Mouse (Mus musculus) cerebellum, adult 9-10 months (tissue): ENCODE data around the gene Adam1a.
"Not testable (repeated sequence)": the region's sequence is repeated elsewhere in the genome, so short reads cannot be mapped to it uniquely, and the experiment has no call there.

Source experiments
- DNase-seq: peaks from one replicate; pipeline ENCODE4 v3.0.0; 2022

Adam1a gene

DNA sequence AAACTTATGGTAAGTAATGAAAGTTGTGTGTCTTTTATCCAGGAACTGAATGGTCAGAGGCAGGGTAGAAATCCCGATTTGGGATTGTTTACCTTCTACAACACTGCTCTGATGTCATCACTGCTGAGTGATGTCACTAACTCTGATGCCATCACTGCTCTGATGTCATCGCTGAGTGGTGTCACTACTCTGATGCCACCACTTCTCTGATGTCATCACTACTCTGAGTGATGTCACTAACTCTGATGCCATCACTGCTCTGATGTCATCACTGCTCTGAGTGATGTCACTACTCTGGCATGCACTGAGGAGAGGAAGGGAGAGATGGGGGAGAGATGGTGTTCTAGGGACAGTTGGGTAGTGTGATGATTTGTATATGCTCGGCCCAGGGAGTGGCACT, 17.2 kb upstream of the Adam1a start:
- no peak for DNase-seq

DNA sequence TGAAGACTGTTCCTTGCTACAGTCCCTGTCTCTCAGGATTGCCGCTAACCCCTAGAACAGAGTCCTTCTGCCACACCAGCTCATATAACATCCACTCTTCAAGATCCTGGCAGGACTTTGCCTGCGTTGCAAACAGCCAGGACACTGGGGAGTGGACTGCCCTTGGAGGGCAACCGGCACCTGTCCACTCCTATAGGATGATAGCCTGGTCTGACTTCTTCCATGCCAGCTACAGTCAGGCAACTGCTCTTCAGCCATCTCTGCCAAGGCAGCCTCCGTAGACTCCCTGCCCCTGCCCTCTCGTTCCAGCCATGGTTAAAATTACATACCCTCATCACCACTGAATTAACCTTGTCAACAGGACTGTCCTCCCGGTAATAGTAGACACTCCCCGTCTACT, 3.9 kb upstream of the Adam1a start:
- no peak for DNase-seq

DNA sequence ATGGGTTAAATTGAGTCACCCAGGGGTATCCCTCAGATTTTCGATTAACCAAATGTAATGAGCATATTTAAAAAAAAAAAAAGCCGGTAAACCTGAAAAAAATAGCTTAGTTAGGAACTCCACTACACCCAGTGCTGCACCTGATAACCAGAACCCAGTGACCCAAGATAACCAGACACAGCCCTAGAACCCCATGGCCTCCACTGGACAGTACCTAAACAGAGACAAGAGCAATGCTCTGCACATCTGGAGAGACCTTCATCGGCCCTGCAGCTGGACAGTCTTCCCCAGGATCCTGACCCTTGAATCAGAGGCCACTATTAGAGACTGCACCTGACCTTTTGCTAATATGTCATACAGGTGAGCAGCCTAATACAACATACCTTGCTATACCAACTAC, 1.8 kb upstream of the Adam1a start:
- peak; percentile 15 for DNase-seq

DNA sequence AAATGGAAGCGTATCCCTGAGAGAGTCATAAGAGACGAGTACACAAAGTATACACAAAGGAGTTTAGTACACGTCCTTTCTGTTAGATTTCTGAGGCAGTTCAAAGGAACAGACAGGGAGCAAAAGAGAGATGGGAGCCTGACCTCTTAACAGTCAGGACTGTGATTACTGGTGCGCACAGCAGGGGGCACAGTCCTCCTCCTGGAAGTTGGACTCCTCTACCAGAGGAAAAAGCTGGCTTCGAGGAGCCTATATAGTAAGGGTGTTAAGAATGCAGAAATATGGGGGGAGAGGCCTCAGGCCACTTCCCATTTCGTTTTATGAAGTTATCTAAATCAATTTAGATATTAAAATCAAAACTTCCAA, 1.2 kb upstream of the Adam1a start:
- peak; percentile 48 for DNase-seq

DNA sequence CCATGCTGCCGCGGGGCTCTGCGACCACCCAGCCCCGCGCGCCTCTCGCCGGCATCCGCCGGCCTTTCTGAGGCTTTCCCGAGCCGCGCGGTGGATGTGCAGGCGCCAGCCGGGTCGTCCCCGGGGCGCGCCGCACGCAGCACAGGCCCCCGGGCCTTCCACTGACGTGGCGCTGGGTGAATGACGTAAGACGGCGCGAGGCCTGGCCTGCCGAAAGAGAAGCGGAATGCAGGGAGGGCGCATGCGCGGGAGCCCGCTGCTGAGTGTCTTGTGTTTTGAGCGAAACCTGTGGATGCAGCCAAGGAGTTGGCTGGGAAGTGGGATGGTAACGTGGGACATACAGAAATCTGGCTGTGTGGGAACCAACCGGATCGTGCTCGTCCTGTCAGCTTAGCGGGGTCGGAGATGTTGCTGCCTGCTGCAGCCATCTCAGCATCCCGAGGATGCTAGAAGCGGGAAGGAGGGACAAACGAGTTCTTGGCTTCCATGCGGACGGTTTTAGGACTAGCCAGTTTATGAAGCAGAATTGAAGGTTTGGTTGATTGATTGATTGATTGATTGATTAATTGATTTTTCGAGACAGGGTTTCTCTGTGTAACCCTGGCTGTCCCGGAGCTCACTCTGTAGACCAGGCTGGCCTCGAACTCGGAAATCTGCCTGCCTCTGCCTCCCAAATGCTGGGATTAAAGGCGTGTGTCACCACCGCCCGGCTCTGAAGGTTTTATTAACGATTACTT, 679 bp upstream of the Adam1a start, which contains the start of gene Mapkapk5:
TSS of gene Mapkapk5 (minus strand) at position 113 of the 737 bp plus-strand sequence.
- DNase-seq = peak; percentile 97

DNA sequence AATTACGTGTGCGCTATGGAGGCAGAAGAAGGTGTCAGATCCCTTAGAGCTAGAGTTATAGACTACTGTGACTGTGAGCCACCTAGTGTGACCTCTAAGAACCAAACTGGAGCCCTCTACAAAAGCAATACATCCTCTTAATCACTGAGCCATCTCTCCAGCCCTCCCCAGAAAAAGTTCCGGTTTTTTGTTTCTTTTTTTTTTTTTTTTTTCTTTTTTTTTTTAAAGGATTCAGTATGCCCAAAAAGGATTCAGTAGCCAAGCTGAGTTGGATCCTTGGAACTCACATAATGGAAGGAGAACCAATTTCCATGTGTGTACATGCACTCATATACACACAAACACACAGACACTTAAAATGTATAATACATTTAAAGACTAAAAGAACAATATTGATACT, 1.9 kb downstream of the Adam1a start:
- no peak for DNase-seq

DNA sequence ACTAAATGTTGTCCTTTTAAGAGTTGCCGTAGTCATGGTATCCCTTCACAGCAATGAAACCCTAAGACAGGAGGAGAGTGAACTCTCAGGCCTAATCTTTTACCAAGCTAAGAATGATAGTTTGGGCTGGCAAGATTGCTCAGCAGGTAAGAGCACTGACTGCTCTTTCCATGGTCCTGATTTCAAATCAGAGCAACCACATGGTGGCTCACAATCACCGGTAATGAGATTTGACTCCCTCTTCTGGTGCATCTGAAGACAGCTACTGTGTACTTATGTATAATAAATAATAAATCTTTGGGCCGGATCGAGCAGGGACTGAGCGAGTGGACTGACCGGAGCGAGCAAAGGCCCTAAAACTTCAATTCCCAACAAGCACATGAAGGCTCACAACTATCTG, 4.0 kb downstream of the Adam1a start:
- no peak for DNase-seq

DNA sequence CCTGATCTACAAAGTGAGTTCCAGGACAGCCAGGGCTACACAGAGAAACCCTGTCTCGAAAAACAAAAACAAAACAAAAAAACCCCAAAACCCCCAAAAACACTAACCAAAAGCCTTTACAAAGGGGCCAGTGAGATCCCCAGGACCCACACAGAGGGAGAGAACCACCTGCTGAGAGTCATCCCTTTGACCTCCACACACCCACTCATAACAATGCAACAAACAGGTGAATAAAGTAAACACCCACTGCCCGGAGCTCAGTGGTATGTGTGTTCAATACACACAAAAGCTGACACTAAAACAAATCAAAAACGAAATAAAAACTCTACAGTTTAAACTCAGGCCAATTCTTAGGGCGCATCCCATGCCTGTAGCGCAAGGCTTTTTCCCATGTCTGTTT, 5.2 kb downstream of the Adam1a start:
- no peak for DNase-seq

DNA sequence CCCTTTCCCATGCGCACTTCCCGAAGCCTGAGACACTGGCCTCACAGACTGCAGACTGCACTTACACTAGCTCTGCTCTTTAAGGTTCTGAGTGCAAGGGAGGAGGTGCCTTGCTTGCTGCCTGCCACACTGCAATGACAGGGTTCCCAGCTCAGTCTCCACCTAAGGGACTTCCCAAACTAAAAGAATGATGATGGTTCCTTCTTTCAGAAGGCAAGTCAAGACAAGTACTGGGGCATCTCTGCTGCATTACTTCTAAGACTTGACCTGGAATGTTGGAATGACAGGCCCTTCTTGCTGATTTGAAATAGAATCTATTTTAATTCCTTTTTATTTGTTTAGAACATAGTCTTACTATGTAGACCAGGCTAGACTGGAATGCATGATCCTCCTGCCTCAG, 7.7 kb downstream of the Adam1a start:
- DNase-seq = no peak

DNA sequence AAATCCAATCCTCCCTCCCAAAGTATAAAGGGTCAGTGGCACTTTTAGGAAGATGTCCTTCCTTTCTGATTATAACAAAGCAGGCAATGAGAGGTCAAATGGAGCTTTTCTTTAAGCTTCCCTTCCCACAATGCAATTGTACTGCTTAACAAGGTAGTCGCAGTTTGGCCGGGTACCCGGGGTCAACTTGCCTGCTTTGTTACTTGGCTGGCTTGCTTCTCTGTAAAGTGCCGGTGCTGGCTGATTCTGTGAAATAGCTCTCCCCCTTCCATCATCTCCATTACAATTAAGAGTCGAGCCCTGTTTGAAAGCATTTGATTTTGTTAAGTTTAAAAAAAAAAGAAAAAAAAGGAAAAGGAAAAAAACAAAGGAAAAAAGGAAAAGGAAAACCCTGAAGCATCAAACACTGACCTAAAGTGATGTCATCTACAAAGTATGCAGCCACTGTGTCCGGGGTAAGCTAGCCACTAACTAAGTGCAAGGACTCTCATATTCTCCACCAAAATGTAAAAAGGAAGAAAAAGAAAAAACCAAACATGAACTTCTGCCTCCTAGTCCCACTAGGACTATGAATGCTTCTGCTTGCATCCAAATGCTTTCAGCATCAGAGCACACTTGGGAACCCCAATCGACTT, 8.2 kb downstream of the Adam1a start:
- DNase-seq = no peak

DNA sequence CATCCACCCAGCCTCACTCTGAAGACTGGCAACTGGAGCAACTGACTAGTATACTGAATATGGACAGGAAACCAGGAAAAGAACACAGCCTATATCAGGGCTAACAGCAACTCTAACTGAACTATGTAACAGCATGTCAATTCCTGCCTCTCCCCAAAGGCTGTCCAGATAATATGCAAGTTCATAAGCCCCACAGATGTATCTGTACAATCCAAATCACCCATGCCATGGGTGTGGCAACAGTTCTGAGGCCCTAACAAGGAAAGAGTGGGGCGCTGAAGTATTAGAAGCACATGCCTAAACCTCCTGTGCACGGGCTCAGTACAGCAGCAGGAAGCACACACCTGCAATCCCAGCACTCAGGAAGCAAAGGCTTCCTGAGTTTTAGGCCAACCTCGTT, 10.2 kb downstream of the Adam1a start:
- no peak for DNase-seq

DNA sequence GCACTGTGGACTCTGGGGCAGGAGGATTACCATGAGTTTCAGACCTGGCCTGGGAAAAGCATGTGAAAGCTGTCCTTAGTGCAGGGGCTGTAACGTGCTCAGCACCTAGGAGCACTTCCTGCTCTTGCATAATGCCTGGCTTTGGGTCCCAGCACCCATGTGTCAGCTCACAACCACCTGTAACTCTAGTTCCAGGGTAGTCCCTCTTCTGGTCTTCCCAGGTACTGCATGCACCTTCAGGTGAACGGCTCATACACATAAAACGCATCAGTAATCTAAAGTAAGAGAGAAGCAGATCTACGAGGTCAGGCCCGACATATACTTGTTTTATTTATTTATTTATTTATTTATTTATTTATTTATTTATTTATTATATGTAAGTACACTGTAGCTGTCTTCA, 10.8 kb downstream of the Adam1a start:
- DNase-seq = peak; percentile 22

DNA sequence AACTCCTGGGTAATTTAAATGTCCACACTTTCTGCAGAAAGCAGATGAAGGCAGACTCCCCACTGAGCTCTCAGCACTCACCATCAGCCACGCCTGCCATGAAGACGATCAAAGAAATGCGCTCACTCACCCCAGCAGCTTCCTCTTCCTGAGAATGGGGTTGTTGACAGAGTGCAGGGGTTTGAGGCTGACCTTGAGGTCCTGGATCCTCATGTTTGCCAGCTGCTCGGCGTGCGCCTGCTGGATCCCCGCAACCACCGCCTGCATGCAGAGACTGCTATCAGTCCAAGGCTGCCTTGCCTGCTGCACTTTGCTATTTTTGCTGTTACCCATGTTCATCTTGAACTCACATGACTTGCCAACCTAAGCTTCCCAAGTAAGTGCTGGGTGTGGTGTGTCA, 18.3 kb downstream of the Adam1a start:
- DNase-seq = no peak

DNA sequence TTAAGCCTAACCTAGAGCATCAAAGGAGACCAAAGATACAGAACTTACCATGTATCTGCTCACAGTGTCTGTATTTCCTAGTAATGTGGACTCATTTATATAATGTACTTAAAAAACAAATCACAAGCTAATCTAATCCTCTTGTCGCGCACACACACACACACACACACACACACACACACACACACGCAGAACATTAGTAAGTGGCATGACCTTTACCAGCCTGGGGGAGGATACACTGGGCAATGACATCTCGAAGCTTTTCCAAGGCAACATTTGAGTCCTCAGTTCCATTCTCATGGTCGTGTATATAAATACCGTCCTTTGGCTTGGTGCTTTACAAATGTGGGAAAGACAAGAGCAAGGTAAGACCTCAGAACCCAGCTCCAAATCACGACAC, 18.8 kb downstream of the Adam1a start:
- no peak for DNase-seq

DNA sequence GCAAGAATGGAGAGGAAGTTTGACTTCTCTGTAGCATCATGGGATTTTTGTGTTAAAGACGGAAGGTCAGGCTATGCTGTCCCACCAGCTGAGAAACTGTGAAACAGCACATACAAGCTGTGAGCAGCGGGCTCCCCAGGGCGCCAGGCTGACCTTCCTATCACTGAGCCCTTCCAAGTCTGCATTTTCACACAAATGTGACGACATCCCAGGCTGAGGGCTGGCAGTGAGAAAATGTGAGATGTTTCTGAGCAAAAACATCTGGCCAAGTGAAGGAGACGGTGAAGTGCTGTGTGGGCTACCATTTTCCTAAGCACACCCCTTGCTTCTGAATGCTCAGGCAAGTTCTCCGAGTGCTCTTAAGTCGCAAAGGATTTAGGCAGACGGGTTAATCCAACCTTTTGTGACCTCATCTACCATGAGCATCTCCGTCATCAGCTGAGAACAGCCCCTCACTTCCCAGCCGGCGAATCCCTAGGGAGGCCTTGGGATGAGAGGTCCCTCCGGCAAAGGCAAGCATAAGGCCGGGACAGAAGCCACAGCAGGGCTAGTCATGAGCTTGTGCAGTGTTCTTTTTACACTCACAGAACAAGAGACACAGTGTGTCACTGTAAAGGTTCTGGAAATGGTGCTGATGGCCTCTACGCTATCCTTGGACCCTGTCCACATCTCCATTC, 19.4 kb downstream of the Adam1a start:
- no peak for DNase-seq

DNA sequence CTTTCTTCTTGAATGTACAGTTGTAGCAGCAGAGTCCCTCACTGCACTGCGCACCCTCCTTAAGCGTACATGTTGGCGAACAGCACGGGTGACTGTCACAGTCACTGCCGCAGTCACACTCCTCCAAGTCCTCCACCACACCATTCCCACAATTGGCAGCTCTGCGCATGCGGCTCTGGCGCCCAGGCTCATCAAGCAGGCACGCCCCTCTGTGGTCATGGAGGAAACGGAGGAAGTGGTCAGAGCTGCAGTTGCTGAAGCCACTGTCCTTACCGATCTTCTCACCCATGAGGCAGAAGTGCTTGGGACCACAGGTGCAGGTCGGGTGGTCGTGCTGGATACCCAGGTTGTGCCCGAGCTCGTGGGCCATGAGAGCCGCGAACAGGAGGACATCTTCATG, 25.5 kb downstream of the Adam1a start:
- not testable (repeated sequence) for DNase-seq

DNA sequence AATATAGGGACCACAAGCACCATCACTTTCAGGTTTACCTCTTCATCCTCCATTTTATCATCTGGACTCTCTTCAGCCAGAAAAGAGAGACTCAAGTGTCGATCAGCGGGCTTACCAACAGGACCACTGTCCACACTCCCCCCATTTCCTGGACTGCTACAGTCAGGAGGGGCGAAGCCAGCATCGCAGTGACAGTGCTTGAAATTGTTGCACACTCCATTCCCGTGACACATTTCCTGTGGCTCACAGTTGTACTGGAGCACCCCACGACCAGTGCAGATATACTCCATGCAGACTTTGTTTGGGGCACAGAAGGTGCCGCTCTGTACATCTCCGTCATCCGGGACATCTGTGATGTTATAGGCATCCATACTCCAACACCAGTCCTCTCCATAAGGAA, 26.3 kb downstream of the Adam1a start:
- DNase-seq = no peak

DNA sequence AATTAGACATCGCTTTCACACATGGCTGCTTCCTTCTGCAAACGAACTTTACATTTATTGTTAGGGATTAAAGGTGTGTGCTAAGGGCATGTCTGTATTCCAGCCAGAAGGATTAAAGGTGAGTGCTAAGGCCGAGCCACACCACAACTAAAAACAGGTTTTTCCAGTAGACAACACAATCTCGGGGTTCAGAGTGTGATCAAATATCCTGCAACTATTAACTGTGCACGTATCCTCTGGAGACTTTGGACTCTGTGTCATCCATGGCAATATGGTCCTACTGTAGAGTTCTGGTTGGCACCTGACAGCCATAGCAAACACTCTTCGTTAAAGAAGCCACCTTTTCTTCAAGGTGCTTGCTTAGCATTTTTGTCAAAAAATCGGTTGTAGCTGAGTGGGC, 35.3 kb downstream of the Adam1a start:
- no peak for DNase-seq

DNA sequence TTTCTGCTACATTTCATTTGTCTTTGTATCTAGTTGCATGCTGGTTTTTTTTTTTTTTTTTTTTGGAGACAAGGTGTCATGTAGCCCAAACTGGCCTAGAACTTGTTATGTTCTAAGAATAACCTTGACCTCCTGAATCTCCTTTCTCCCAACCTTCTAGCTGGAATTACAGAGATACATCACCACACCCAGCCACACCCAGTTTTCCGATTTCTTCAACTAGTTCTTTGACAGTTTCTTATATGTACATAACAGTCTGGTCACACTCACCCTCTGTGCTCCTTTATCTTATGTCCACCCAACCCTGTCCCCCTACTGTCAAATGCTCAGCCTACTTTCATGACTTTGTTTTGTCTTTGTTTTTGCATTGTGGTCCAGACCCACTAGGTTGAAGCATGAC, 38.4 kb downstream of the Adam1a start:
- no peak for DNase-seq

DNA sequence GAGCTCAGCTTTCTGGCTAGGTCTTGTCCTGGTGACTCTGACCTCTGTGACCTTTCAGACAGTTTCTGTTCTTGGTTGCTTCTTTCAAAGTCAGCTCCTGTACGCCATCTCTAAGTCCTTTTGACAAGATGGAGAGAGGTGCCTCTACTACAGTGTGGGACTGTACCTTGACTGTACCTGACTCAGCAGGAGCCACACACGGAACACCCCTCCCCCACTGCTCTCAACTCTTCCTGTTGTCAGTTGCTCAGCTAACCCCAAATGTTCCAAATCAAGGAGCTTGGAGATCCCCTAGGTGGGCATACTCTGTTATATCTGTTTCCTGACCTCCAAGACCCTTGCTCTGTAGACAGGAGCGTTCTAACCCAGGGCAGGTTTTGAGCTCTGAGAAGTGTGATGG, 42.1 kb downstream of the Adam1a start, which contains the start of gene Adam1b:
TSS of gene Adam1b (minus strand) at position 205 of the 400 bp plus-strand sequence.
- DNase-seq = no peak

DNA sequence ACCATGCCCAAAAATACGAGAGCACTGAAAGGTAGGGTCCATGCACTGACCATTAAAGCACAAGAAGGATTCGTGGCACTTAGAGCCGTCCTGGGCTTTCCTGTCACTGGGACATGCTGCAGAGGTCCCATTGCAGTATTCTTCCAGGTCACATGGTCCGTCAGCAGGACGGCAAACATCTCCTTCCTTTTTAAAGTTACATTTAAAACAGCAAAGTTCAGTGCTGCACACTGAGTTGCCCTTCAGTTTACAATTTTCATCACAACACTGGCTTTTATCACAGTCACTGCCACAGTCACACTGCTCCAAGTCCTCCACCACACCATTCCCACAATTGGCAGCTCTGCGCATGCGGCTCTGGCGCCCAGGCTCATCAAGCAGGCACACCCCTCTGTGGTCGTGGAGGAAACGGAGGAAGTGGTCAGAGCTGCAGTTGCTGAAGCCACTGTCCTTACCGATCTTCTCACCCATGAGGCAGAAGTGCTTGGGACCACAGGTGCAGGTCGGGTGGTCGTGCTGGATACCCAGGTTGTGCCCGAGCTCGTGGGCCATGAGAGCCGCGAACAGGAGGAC, 43.8 kb downstream of the Adam1a start:
- DNase-seq = not testable (repeated sequence)

DNA sequence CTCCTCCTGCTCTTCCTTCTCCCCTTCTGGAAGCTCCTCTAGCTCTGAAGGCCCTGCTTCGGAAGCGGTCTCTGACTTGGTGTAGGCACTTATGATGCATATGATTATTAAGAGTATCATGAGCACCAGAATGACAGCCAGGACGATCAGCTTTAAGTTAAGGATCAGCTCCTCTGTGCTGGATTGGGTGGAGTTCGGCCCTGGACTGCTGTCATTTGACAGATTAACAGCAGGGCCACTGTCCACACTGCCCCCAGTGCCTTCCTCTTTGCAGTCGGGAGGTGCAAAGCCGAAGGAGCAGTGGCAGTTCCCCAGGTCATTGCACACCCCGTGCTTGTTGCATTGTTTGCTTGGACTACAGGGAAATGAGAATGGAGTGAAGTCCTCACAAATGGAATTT, 44.6 kb downstream of the Adam1a start:
- no peak for DNase-seq

DNA sequence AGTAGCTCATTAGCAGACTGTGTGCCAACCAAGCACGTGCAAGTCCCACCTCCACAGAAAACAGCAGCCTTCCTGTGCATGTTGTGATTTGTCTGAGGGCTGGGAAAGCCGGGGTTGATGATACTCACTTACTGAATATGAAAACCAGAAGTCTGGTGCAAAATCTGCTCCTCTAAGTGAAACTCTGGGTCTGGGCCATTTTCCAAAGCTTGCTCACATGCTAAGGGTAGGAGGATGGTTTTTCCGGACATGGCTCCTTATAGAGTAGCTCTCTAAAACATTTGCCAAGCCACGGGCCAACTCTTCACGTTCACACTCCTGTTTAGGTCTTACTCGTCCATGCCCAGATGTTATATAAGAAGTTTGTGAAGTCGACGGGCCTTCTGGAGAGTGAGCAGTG, 52.0 kb downstream of the Adam1a start:
- no peak for DNase-seq

DNA sequence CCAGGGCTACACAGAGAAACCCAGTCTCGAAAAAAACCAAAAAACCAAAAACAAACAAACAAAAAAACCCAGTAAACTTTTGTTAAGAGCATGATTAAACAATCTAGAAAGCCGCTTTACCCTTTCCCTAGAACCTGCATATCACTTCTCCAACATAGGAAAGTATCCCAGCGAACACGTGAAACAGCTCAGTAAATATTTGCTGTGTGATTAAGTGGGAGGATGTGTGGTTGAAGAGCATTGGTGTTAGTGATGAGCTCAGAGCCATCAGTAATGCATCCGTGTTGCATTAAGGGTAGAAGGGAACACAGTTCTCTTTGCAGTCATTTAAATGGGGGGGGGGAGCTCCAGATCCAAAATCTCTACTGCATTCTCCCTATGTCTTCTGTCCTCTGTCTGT, 60.5 kb downstream of the Adam1a start:
- DNase-seq = no peak
